Mouse (Mus musculus): ENCODE results near the gene Vamp8. TPM values are rescaled to one million over a fixed set of nuclear protein-coding genes. Genes with fewer than 3 reads are reported as not detected.

Vamp8 gene
- polyA plus RNA-seq, 1 experiment from 2014 or later = 32.0 TPM

- H3K9me3 ChIP-seq (ENCODE audit: control insufficient read depth, low read length) = no peaks in the 10 kb centered on the region
- DNase-seq (ENCODE audit: low spot score, missing footprints) (no peak), ATAC-seq (ENCODE audit: low FRiP score) (no peak)
- H3K4me2 ChIP-seq = no peak overlapping the region
- H3K27me3 ChIP-seq (ENCODE audit: control insufficient read depth, insufficient read depth, low read length) = no peaks in the 10 kb centered on the region
- H3K36me3 ChIP-seq (ENCODE audit: control insufficient read depth, insufficient read depth, low read length) = no peaks in the 10 kb centered on the region
- H3K9ac ChIP-seq (ENCODE audit: low read length) = no peak overlapping the region
- no peaks in the 10 kb centered on the region for H3K4me1 ChIP-seq (ENCODE audit: control insufficient read depth, insufficient read depth, low read length)
- H3K27ac ChIP-seq (ENCODE audit: low read depth, low read length) = no peak overlapping the region
- no peak overlapping the region for H3K4me3 ChIP-seq (ENCODE audit: low read depth, low read length)
- 83% methylated on average over 12 of the region's 12 CpGs for WGBS
Observed at GRCm38 (mm10) chr6:72370091-72370490, 20.4 kb downstream of the Vamp8 start.

- Histone ChIP-seq H3K4me1 (ENCODE audit: control insufficient read depth, insufficient read depth, low read length) (no peaks in the 10 kb centered on the region), H3K36me3 (ENCODE audit: control insufficient read depth, insufficient read depth, low read length) (no peaks in the 10 kb centered on the region), H3K9me3 (ENCODE audit: control insufficient read depth, low read length) (no peaks in the 10 kb centered on the region), H3K27ac (ENCODE audit: low read depth, low read length) (no peak overlapping the region), H3K4me2 (no peak overlapping the region), H3K9ac (ENCODE audit: low read length) (no peak overlapping the region), H3K4me3 (ENCODE audit: low read depth, low read length) (no peak overlapping the region), H3K27me3 (ENCODE audit: control insufficient read depth, insufficient read depth, low read length) (no peaks in the 10 kb centered on the region)
- ATAC-seq (ENCODE audit: low FRiP score) (no peak), DNase-seq (ENCODE audit: low spot score, missing footprints) (no peak)
- WGBS = 78% methylated on average over 4 of the region's 4 CpGs
Observed at GRCm38 (mm10) chr6:72369557-72369956, 20.9 kb downstream of the Vamp8 start.

- WGBS = 76% methylated on average over 4 of the region's 4 CpGs
- ATAC-seq (ENCODE audit: low FRiP score) = no peak
Observed at GRCm38 (mm10) chr6:72367460-72367974, 23.0 kb downstream of the Vamp8 start.

GRCm38 (mm10) chr6:72366844-72367443, 23.6 kb downstream of the Vamp8 start, which contains the start of gene Rnf181:
Gene Rnf181 (minus strand): TSS chr6:72366956.
- Histone ChIP-seq H3K4me1 (ENCODE audit: control insufficient read depth, insufficient read depth, low read length) (peaks cover 3% of the 10 kb centered on the region; the same call in 1 of the 2 replicates), H3K4me2 (no peak within 1 kb of the TSS), H3K9ac (ENCODE audit: low read length) (no peak within 1 kb of the TSS), H3K27ac (ENCODE audit: low read depth, low read length) (no peak within 1 kb of the TSS), H3K9me3 (ENCODE audit: control insufficient read depth, low read length) (no peaks in the 10 kb centered on the region), H3K4me3 (ENCODE audit: low read depth, low read length) (no peak within 1 kb of the TSS), H3K36me3 (ENCODE audit: control insufficient read depth, insufficient read depth, low read length) (no peaks in the 10 kb centered on the region), H3K27me3 (ENCODE audit: control insufficient read depth, insufficient read depth, low read length) (no peaks in the 10 kb centered on the region)
- ATAC-seq (ENCODE audit: low FRiP score) (no peak), DNase-seq (ENCODE audit: low spot score, missing footprints) (no peak)
- 80% methylated on average over 4 of the region's 4 CpGs for WGBS

More at GRCm38 (mm10) chr6:72367460-72367974, 23.0 kb downstream of the Vamp8 start:
- H3K4me2 ChIP-seq = no peak overlapping the region
- no peaks in the 10 kb centered on the region for H3K27me3 ChIP-seq (ENCODE audit: control insufficient read depth, insufficient read depth, low read length)
- no peaks in the 10 kb centered on the region for H3K9me3 ChIP-seq (ENCODE audit: control insufficient read depth, low read length)
- no peak for DNase-seq (ENCODE audit: low spot score, missing footprints)
- no peaks in the 10 kb centered on the region for H3K36me3 ChIP-seq (ENCODE audit: control insufficient read depth, insufficient read depth, low read length)
- H3K9ac ChIP-seq (ENCODE audit: low read length) = no peak overlapping the region
- no peak overlapping the region for H3K4me3 ChIP-seq (ENCODE audit: low read depth, low read length)
- H3K27ac ChIP-seq (ENCODE audit: low read depth, low read length) = no peak overlapping the region
- H3K4me1 ChIP-seq (ENCODE audit: control insufficient read depth, insufficient read depth, low read length) = peaks cover 3% of the 10 kb centered on the region; the same call in 1 of the 2 replicates

- Histone ChIP-seq H3K9ac (ENCODE audit: low read length) (no peak overlapping the region), H3K27ac (ENCODE audit: low read depth, low read length) (no peak overlapping the region), H3K27me3 (ENCODE audit: control insufficient read depth, insufficient read depth, low read length) (no peaks in the 10 kb centered on the region), H3K36me3 (ENCODE audit: control insufficient read depth, insufficient read depth, low read length) (no peaks in the 10 kb centered on the region), H3K4me1 (ENCODE audit: control insufficient read depth, insufficient read depth, low read length) (peaks cover 6% of the 10 kb centered on the region), H3K9me3 (ENCODE audit: control insufficient read depth, low read length) (no peaks in the 10 kb centered on the region), H3K4me3 (ENCODE audit: low read depth, low read length) (no peak overlapping the region), H3K4me2 (no peak overlapping the region)
- WGBS = 76% methylated on average over 3 of the region's 3 CpGs
- DNase-seq (ENCODE audit: low spot score, missing footprints) (no peak), ATAC-seq (ENCODE audit: low FRiP score) (no peak)
Observed at GRCm38 (mm10) chr6:72366304-72366703, 24.2 kb downstream of the Vamp8 start.

- DNase-seq (ENCODE audit: low spot score, missing footprints) (no peak), ATAC-seq (ENCODE audit: low FRiP score) (no peak)
- Histone ChIP-seq H3K27me3 (ENCODE audit: control insufficient read depth, insufficient read depth, low read length) (no peaks in the 10 kb centered on the region), H3K4me2 (no peak overlapping the region), H3K4me1 (ENCODE audit: control insufficient read depth, insufficient read depth, low read length) (peaks cover 8% of the 10 kb centered on the region), H3K36me3 (ENCODE audit: control insufficient read depth, insufficient read depth, low read length) (no peaks in the 10 kb centered on the region), H3K4me3 (ENCODE audit: low read depth, low read length) (no peak overlapping the region), H3K9ac (ENCODE audit: low read length) (no peak overlapping the region), H3K9me3 (ENCODE audit: control insufficient read depth, low read length) (no peaks in the 10 kb centered on the region), H3K27ac (ENCODE audit: low read depth, low read length) (no peak overlapping the region)
- WGBS = 73% methylated on average over 6 of the region's 6 CpGs
Observed at GRCm38 (mm10) chr6:72364985-72365384, 25.5 kb downstream of the Vamp8 start.

- H3K9me3 ChIP-seq (ENCODE audit: control insufficient read depth, low read length) = no peaks in the 10 kb centered on the region
- H3K27me3 ChIP-seq (ENCODE audit: control insufficient read depth, insufficient read depth, low read length) = no peaks in the 10 kb centered on the region
- no peaks in the 10 kb centered on the region for H3K36me3 ChIP-seq (ENCODE audit: control insufficient read depth, insufficient read depth, low read length)
- peaks cover 8% of the 10 kb centered on the region for H3K4me1 ChIP-seq (ENCODE audit: control insufficient read depth, insufficient read depth, low read length)
- ATAC-seq (ENCODE audit: low FRiP score) (no peak), DNase-seq (ENCODE audit: low spot score, missing footprints) (no peak)
- H3K9ac ChIP-seq (ENCODE audit: low read length) = no peak overlapping the region
- H3K4me3 ChIP-seq (ENCODE audit: low read depth, low read length) = no peak overlapping the region
- H3K27ac ChIP-seq (ENCODE audit: low read depth, low read length) = no peak overlapping the region
- H3K4me2 ChIP-seq = no peak overlapping the region
- whole genome bisulfite sequencing = 52% methylated on average over 7 of the region's 7 CpGs
Observed at GRCm38 (mm10) chr6:72364009-72364408, 26.5 kb downstream of the Vamp8 start.

- Histone ChIP-seq H3K9me3 (ENCODE audit: control insufficient read depth, low read length) (no peaks in the 10 kb centered on the region), H3K4me1 (ENCODE audit: control insufficient read depth, insufficient read depth, low read length) (peaks cover 8% of the 10 kb centered on the region), H3K4me3 (ENCODE audit: low read depth, low read length) (peak overlapping the region; percentile 80), H3K27me3 (ENCODE audit: control insufficient read depth, insufficient read depth, low read length) (no peaks in the 10 kb centered on the region), H3K27ac (ENCODE audit: low read depth, low read length) (no peak overlapping the region), H3K9ac (ENCODE audit: low read length) (peak overlapping the region; percentile 80), H3K4me2 (peak overlapping the region; percentile 89), H3K36me3 (ENCODE audit: control insufficient read depth, insufficient read depth, low read length) (peaks cover 2% of the 10 kb centered on the region; the same call in 1 of the 2 replicates)
- ATAC-seq (ENCODE audit: low FRiP score) (peak; percentile 99), DNase-seq (ENCODE audit: low spot score, missing footprints) (peak; percentile 97)
- WGBS = under 1% methylated on average over 42 of the region's 42 CpGs
Observed at GRCm38 (mm10) chr6:72362132-72363028, 28.1 kb downstream of the Vamp8 start.

- Histone ChIP-seq H3K4me3 (ENCODE audit: low read depth, low read length) (peak overlapping the region; percentile 80; the same call in 1 of the 2 replicates), H3K4me2 (peak overlapping the region; percentile 89), H3K36me3 (ENCODE audit: control insufficient read depth, insufficient read depth, low read length) (peaks cover 2% of the 10 kb centered on the region; the same call in 1 of the 2 replicates), H3K27me3 (ENCODE audit: control insufficient read depth, insufficient read depth, low read length) (no peaks in the 10 kb centered on the region), H3K27ac (ENCODE audit: low read depth, low read length) (no peak overlapping the region), H3K4me1 (ENCODE audit: control insufficient read depth, insufficient read depth, low read length) (peaks cover 8% of the 10 kb centered on the region), H3K9ac (ENCODE audit: low read length) (no peak overlapping the region), H3K9me3 (ENCODE audit: control insufficient read depth, low read length) (no peaks in the 10 kb centered on the region)
- no peak for ATAC-seq (ENCODE audit: low FRiP score)
- WGBS = 76% methylated on average over 5 of the region's 5 CpGs
- no peak for DNase-seq (ENCODE audit: low spot score, missing footprints)
Observed at GRCm38 (mm10) chr6:72361121-72361551, 29.4 kb downstream of the Vamp8 start.
